Mouse (Mus musculus) heart, embryonic 14.5 days (tissue): ENCODE results near the gene Ppp2r5b. TPM values are rescaled to one million over a fixed set of nuclear protein-coding genes. Genes with fewer than 3 reads are reported as not detected.

Experiments
- ATAC-seq: fragments of 200-750 bp; cut with Nextera tagmentation; 2 replicates; pipeline ENCODE4 v1.8.0; 2017; ENCODE audit warnings: low read depth, moderate TSS enrichment; ENCODE audit not compliant: insufficient number of reproducible peaks, insufficient read depth, low FRiP score
- H3K27ac ChIP-seq, 2 experiments: fragments of 200-500 bp in 1 of 2; fragments of 300-500 bp in 1 of 2; sonication (generic) in 1 of 2; replicated peaks in 1 of 2; 2 replicates each; pipeline ENCODE4 v1.5.1; 2012 to 2014; ENCODE audit warnings: low read depth in 2 of 2, low read length in 2 of 2, control low read depth in 1 of 2, mild to moderate bottlenecking in 1 of 2, mixed read lengths in 1 of 2; ENCODE audit not compliant: control insufficient read depth in 1 of 2, insufficient read depth in 1 of 2
- H3K27me3 ChIP-seq: fragments of 300-500 bp; sonication (generic); 2 replicates; pipeline ENCODE4 v1.6.1; 2014; ENCODE audit warnings: mild to moderate bottlenecking, low read length, control low read depth; ENCODE audit not compliant: control insufficient read depth, insufficient read depth
- H3K36me3 ChIP-seq: fragments of 300-500 bp; sonication (generic); 2 replicates; pipeline ENCODE4 v1.6.1; 2014; ENCODE audit warnings: mild to moderate bottlenecking, control low read depth, low read length, mixed read lengths; ENCODE audit not compliant: control insufficient read depth, insufficient read depth
- H3K4me1 ChIP-seq, 2 experiments: fragments of 200-500 bp in 1 of 2; fragments of 300-500 bp in 1 of 2; sonication (generic) in 1 of 2; 2 replicates each; pipeline ENCODE4 v1.6.1; 2012 to 2014; ENCODE audit warnings: low read length in 2 of 2, control low read depth in 1 of 2, mixed read lengths in 1 of 2; ENCODE audit not compliant: control insufficient read depth in 2 of 2, insufficient read depth in 2 of 2
- H3K4me2 ChIP-seq: fragments of 300-500 bp; sonication (generic); 2 replicates; pipeline ENCODE4 v1.6.1; 2014; ENCODE audit warnings: mild to moderate bottlenecking, low read length
- H3K4me3 ChIP-seq, 2 experiments: fragments of 200-500 bp in 1 of 2; fragments of 300-500 bp in 1 of 2; sonication (generic) in 1 of 2; 2 replicates each; pipeline ENCODE4 v1.5.1; 2012 to 2014; ENCODE audit warnings: low read length in 2 of 2, mild to moderate bottlenecking in 2 of 2, control low read depth in 1 of 2, low read depth in 1 of 2, moderate library complexity in 1 of 2; ENCODE audit not compliant: control insufficient read depth in 1 of 2, insufficient read depth in 1 of 2
- H3K9ac ChIP-seq: fragments of 300-500 bp; sonication (generic); 2 replicates; pipeline ENCODE4 v1.6.1; 2014; ENCODE audit warnings: mild to moderate bottlenecking, low read length
- H3K9me3 ChIP-seq: fragments of 300-500 bp; sonication (generic); 2 replicates; pipeline ENCODE4 v1.6.1; 2016; ENCODE audit warnings: low read length, control low read depth; ENCODE audit not compliant: control insufficient read depth
- WGBS: fragments of 180-500 bp; shearing (Covaris S2); extraction: QIAGEN DNeasy Blood & Tissue Kit; methylation state at CpG from one replicate; pipeline ENCODE4 v1.1.7; 2014; 5-methylcytosine and 5-hydroxymethylcytosine counted together
- polyA plus RNA-seq: library from polyadenylated mRNA; unstranded; fragments of >200 nt; fragmentation: Nextera tagmentation; extraction: Ambion mirVana; gene quantifications from 2 replicates; pipeline ENCODE4 v1.2.1, GENCODE M21; 2014

Gene Ppp2r5b
- polyA plus RNA-seq, 1 experiment from 2014 or later = 26.0 TPM

GRCm38 (mm10) chr19:6261379-6261778 lies 25.7 kb upstream of the Ppp2r5b start:
- no peak overlapping the region for H3K27ac ChIP-seq
- ATAC-seq = no peak
- H3K36me3 ChIP-seq = peaks cover 59% of the 10 kb centered on the region
- no peak overlapping the region for H3K4me3 ChIP-seq
- 90% methylated on average over 14 of the region's 14 CpGs for WGBS
- no peaks in the 10 kb centered on the region for H3K4me1 ChIP-seq
- H3K4me2 ChIP-seq = no peak overlapping the region
- H3K9me3 ChIP-seq = 0 out of 2 replicates have a peak, but pooled peaks cover 3% of the 10 kb centered on the region
- no peaks in the 10 kb centered on the region for H3K27me3 ChIP-seq
- H3K9ac ChIP-seq = no peak overlapping the region

- ATAC-seq = no peak
- Histone ChIP-seq H3K4me2 (no peak overlapping the region), H3K9me3 (0 out of 2 replicates have a peak, but pooled peaks cover 3% of the 10 kb centered on the region), H3K27ac (no peak overlapping the region), H3K9ac (no peak overlapping the region), H3K4me3 (no peak overlapping the region), H3K4me1 (no peaks in the 10 kb centered on the region), H3K36me3 (peaks cover 63% of the 10 kb centered on the region), H3K27me3 (no peaks in the 10 kb centered on the region)
- 81% methylated on average over 4 of the region's 4 CpGs for WGBS
Observed at GRCm38 (mm10) chr19:6260946-6261345, 25.3 kb upstream of the Ppp2r5b start.

- Histone ChIP-seq H3K9ac (no peak overlapping the region), H3K36me3 (peaks cover 68% of the 10 kb centered on the region), H3K4me2 (no peak overlapping the region), H3K27ac (no peak overlapping the region), H3K4me3 (no peak overlapping the region), H3K4me1 (no peaks in the 10 kb centered on the region), H3K27me3 (no peaks in the 10 kb centered on the region), H3K9me3 (0 out of 2 replicates have a peak, but pooled peaks cover 3% of the 10 kb centered on the region)
- ATAC-seq = no peak
- WGBS = 81% methylated on average over 2 of the region's 2 CpGs
Observed at GRCm38 (mm10) chr19:6260428-6260827, 24.8 kb upstream of the Ppp2r5b start.

- Histone ChIP-seq H3K27ac (no peak overlapping the region), H3K9ac (no peak overlapping the region), H3K36me3 (peaks cover 89% of the 10 kb centered on the region), H3K4me1 (no peaks in the 10 kb centered on the region), H3K27me3 (no peaks in the 10 kb centered on the region), H3K9me3 (no peaks in the 10 kb centered on the region), H3K4me3 (no peak overlapping the region), H3K4me2 (no peak overlapping the region)
- ATAC-seq = no peak
- 82% methylated on average over 4 of the region's 4 CpGs for WGBS
Observed at GRCm38 (mm10) chr19:6253021-6253420, 17.3 kb upstream of the Ppp2r5b start.

GRCm38 (mm10) chr19:6247526-6248300 lies 12.0 kb upstream of the Ppp2r5b start:
- Histone ChIP-seq H3K27me3 (no peaks in the 10 kb centered on the region), H3K36me3 (peaks cover 71% of the 10 kb centered on the region), H3K9me3 (no peaks in the 10 kb centered on the region), H3K4me3 (no peak overlapping the region), H3K27ac (no peak overlapping the region), H3K4me1 (peaks cover 0 to 3% of the 10 kb centered on the region in 2 experiments; a peak in 2 of 4 replicates), H3K9ac (no peak overlapping the region), H3K4me2 (no peak overlapping the region)
- no peak for ATAC-seq
- WGBS = 88% methylated on average over 29 of the region's 29 CpGs

GRCm38 (mm10) chr19:6245806-6246205 lies 10.1 kb upstream of the Ppp2r5b start:
- ATAC-seq = no peak
- Histone ChIP-seq H3K4me3 (no peak overlapping the region), H3K4me2 (no peak overlapping the region), H3K27ac (no peak overlapping the region), H3K27me3 (no peaks in the 10 kb centered on the region), H3K4me1 (peaks cover 5 to 9% of the 10 kb centered on the region in 2 experiments), H3K9me3 (no peaks in the 10 kb centered on the region), H3K9ac (no peak overlapping the region), H3K36me3 (peaks cover 52% of the 10 kb centered on the region)
- WGBS = 55% methylated on average over 1 of the region's 1 CpGs

GRCm38 (mm10) chr19:6243226-6243625 lies 7.6 kb upstream of the Ppp2r5b start:
- H3K27ac ChIP-seq = no peak overlapping the region
- no peak overlapping the region for H3K4me2 ChIP-seq
- 84% methylated on average over 5 of the region's 5 CpGs for WGBS
- H3K4me1 ChIP-seq = peaks cover 5 to 9% of the 10 kb centered on the region in 2 experiments
- H3K9ac ChIP-seq = 0 out of 2 replicates have a peak overlapping the region, but pooled peaks have one; percentile 12
- H3K27me3 ChIP-seq = no peaks in the 10 kb centered on the region
- H3K4me3 ChIP-seq = no peak overlapping the region
- H3K36me3 ChIP-seq = peaks cover 37% of the 10 kb centered on the region
- no peaks in the 10 kb centered on the region for H3K9me3 ChIP-seq
- no peak for ATAC-seq
